Mouse (Mus musculus) CH12.LX (cell line): ENCODE measurements around the gene Zc3hav1l. TPM values are rescaled to one million over a fixed set of nuclear protein-coding genes. Genes with fewer than 3 reads are reported as not detected.

Experiments
- DNase-seq: peaks from one replicate; pipeline ENCODE4 v3.0.0-alpha.2; 2013; ENCODE audit errors: extremely low read depth
- H3K27ac ChIP-seq: 2 replicates; pipeline ENCODE4 v1.5.1; 2012; ENCODE audit warnings: low read depth, mild to moderate bottlenecking, control low read depth, moderate library complexity; ENCODE audit not compliant: insufficient read depth
- H3K27me3 ChIP-seq: replicated peaks from 2 replicates; pipeline ENCODE3; 2012; ENCODE audit warnings: inconsistent platforms
- H3K36me3 ChIP-seq, 2 experiments: replicated peaks in 1 of 2; 2 replicates each; pipeline versions ENCODE3 to v1.6.1; 2012; ENCODE audit warnings: inconsistent platforms in 1 of 2, low read length in 1 of 2, mild to moderate bottlenecking in 1 of 2, mixed read lengths in 1 of 2, moderate library complexity in 1 of 2; ENCODE audit not compliant: control insufficient read depth in 1 of 2, insufficient read depth in 1 of 2
- H3K4me1 ChIP-seq, 2 experiments: 2 replicates each; pipeline ENCODE4 v1.6.1; 2012; ENCODE audit warnings: inconsistent platforms in 1 of 2, moderate library complexity in 1 of 2; ENCODE audit not compliant: insufficient read depth in 2 of 2, control insufficient read depth in 1 of 2
- H3K4me2 ChIP-seq: 2 replicates; pipeline ENCODE4 v1.6.1; 2012; ENCODE audit warnings: low read depth, mild to moderate bottlenecking, control low read depth; ENCODE audit not compliant: poor library complexity, insufficient read depth, severe bottlenecking
- H3K4me3 ChIP-seq, 3 experiments: fragments of 150-350 bp in 1 of 3; sonication (generic) in 1 of 3; replicated peaks in 1 of 3; 2 replicates each; pipeline versions ENCODE3 to v1.5.1; 2011 to 2012; ENCODE audit warnings: low read depth in 2 of 3, low read length in 2 of 3, mild to moderate bottlenecking in 2 of 3, moderate library complexity in 2 of 3, control low read depth in 1 of 3, improper control_type of control experiment in 1 of 3, inconsistent platforms in 1 of 3, mixed read lengths in 1 of 3; ENCODE audit not compliant: poor library complexity in 1 of 3
- H3K79me2 ChIP-seq: replicated peaks from 2 replicates; pipeline ENCODE4 v1.6.1; 2012; ENCODE audit warnings: mild to moderate bottlenecking, moderate library complexity; ENCODE audit not compliant: control insufficient read depth, poor library complexity, insufficient read depth, severe bottlenecking; ENCODE audit errors: extremely low read depth
- H3K9ac ChIP-seq: 2 replicates; pipeline ENCODE4 v1.6.1; 2012; ENCODE audit warnings: low read depth, mild to moderate bottlenecking, control low read depth, moderate library complexity; ENCODE audit not compliant: insufficient read depth
- H3K9me3 ChIP-seq: replicated peaks from 2 replicates; pipeline ENCODE3; 2012; ENCODE audit warnings: low read length, inconsistent platforms, mixed read lengths
- BHLHE40 ChIP-seq: IDR thresholded peaks from 2 replicates; pipeline ENCODE4 v1.6.1; 2011; ENCODE audit warnings: mild to moderate bottlenecking, low read depth, low read length, improper control_type of control experiment
- CTCF ChIP-seq, 2 experiments: IDR thresholded peaks in 1 of 2; conservative IDR thresholded peaks in 1 of 2; 2 replicates each; pipeline ENCODE4 v1.5.1; 2011 to 2012; ENCODE audit warnings: low read depth in 2 of 2, low read length in 2 of 2, improper control_type of control experiment in 1 of 2, inconsistent platforms in 1 of 2, mild to moderate bottlenecking in 1 of 2, moderate library complexity in 1 of 2
- E2F4 ChIP-seq: IDR thresholded peaks from 2 replicates; pipeline ENCODE4 v1.6.1; 2011; ENCODE audit warnings: low read depth, low read length, improper control_type of control experiment; ENCODE audit not compliant: insufficient replicate concordance
- ELF1 ChIP-seq: IDR thresholded peaks from 2 replicates; pipeline ENCODE4 v1.6.1; 2014; ENCODE audit warnings: low read depth, mild to moderate bottlenecking, inconsistent platforms, low read length, improper control_type of control experiment
- EP300 ChIP-seq: IDR thresholded peaks from 2 replicates; pipeline ENCODE4 v1.6.1; 2011; ENCODE audit warnings: low read length, improper control_type of control experiment
- ETS1 ChIP-seq: conservative IDR thresholded peaks from 2 replicates; pipeline ENCODE4 v1.6.1; 2012; ENCODE audit warnings: low read depth, mild to moderate bottlenecking, inconsistent platforms, low read length, improper control_type of control experiment, moderate library complexity
- HCFC1 ChIP-seq: IDR thresholded peaks from 2 replicates; pipeline ENCODE4 v1.6.1; 2012; ENCODE audit warnings: low read depth, mild to moderate bottlenecking, inconsistent platforms, low read length, improper control_type of control experiment
- IRF4 ChIP-seq: IDR thresholded peaks from 2 replicates; pipeline ENCODE4 v1.6.1; 2014; ENCODE audit warnings: low read depth, mild to moderate bottlenecking, inconsistent platforms, low read length, improper control_type of control experiment
- JUN ChIP-seq: IDR thresholded peaks from 2 replicates; pipeline ENCODE4 v1.6.1; 2011; ENCODE audit warnings: low read depth, mild to moderate bottlenecking, low read length, improper control_type of control experiment, moderate library complexity; ENCODE audit not compliant: insufficient read depth
- JUND ChIP-seq: conservative IDR thresholded peaks from 2 replicates; pipeline ENCODE4 v1.6.1; 2011; ENCODE audit warnings: low read depth, low read length, improper control_type of control experiment
- MAX ChIP-seq: IDR thresholded peaks from 2 replicates; pipeline ENCODE4 v1.6.1; 2011; ENCODE audit warnings: low read length, improper control_type of control experiment
- MAZ ChIP-seq: IDR thresholded peaks from 2 replicates; pipeline ENCODE4 v1.6.1; 2012; ENCODE audit warnings: low read depth, mild to moderate bottlenecking, inconsistent platforms, low read length, improper control_type of control experiment, moderate library complexity
- MXI1 ChIP-seq: IDR thresholded peaks from 2 replicates; pipeline ENCODE4 v1.6.1; 2011; ENCODE audit warnings: mild to moderate bottlenecking, low read depth, low read length, improper control_type of control experiment
- MYC ChIP-seq: IDR thresholded peaks from 2 replicates; pipeline ENCODE4 v1.6.1; 2011; ENCODE audit warnings: low read depth, mild to moderate bottlenecking, improper control_type of control experiment, low read length
- NRF1 ChIP-seq: IDR thresholded peaks from 2 replicates; pipeline ENCODE4 v1.6.1; 2014; ENCODE audit warnings: low read depth, mild to moderate bottlenecking, inconsistent platforms, low read length, improper control_type of control experiment, moderate library complexity
- POLR2A ChIP-seq: IDR thresholded peaks from 2 replicates; pipeline ENCODE4 v1.6.1; 2011; ENCODE audit warnings: low read depth, mild to moderate bottlenecking, improper control_type of control experiment, low read length
- POLR2AphosphoS2 ChIP-seq: IDR thresholded peaks from 2 replicates; pipeline ENCODE4 v1.6.1; 2011; ENCODE audit warnings: low read depth, low read length, improper control_type of control experiment
- RAD21 ChIP-seq: IDR thresholded peaks from 2 replicates; pipeline ENCODE4 v1.6.1; 2011; ENCODE audit warnings: low read depth, mild to moderate bottlenecking, low read length, improper control_type of control experiment, moderate library complexity
- RCOR1 ChIP-seq: conservative IDR thresholded peaks from 2 replicates; pipeline ENCODE4 v1.6.1; 2012; ENCODE audit warnings: low read depth, mild to moderate bottlenecking, inconsistent platforms, low read length, improper control_type of control experiment
- SIN3A ChIP-seq: IDR thresholded peaks from 2 replicates; pipeline ENCODE4 v1.6.1; 2012; ENCODE audit warnings: low read length, improper control_type of control experiment, inconsistent platforms
- SMC3 ChIP-seq: IDR thresholded peaks from 2 replicates; pipeline ENCODE4 v1.6.1; 2011; ENCODE audit warnings: low read depth, low read length, improper control_type of control experiment
- USF2 ChIP-seq: conservative IDR thresholded peaks from 2 replicates; pipeline ENCODE4 v1.6.1; 2011; ENCODE audit warnings: low read depth, low read length, improper control_type of control experiment
- ZNF384 ChIP-seq: IDR thresholded peaks from 2 replicates; pipeline ENCODE4 v1.6.1; 2012; ENCODE audit warnings: low read depth, low read length, improper control_type of control experiment, inconsistent platforms
- dilution Hi-C: fragments of 300-500 bp; cut with MboI; formaldehyde crosslinking; loops from 2 replicates; pipeline ENCODE4 v1.14.3; 2020; ENCODE audit warnings: low sequenced_read_pairs; ENCODE audit not compliant: extremely low pct_unique_long_range_greater_than_20kb, extremely low pct_ligation_motif_present
- in situ Hi-C: fragments of 300-500 bp; cut with MboI; formaldehyde crosslinking; loops from 3 replicates; pipeline ENCODE4 v1.14.3; 2019; ENCODE audit warnings: low sequenced_read_pairs, low pct_ligation_motif_present, low pct_unique_long_range_greater_than_20kb, mixed read lengths
- polyA plus RNA-seq: library from polyadenylated mRNA; unstranded; fragments of >175 nt; gene quantifications from 2 replicates; pipeline ENCODE4 v1.2.1, GENCODE M21; 2012; ENCODE audit warnings: low read depth; ENCODE audit not compliant: insufficient read length
- total RNA-seq, 2 experiments: library from RNA; depleted of rRNA; stranded (reverse); fragments of 300-350 nt in 1 of 2; fragments of >200 nt in 1 of 2; gene quantifications; 2 replicates each; pipeline ENCODE4 v1.2.3; 2012 to 2014

The Zc3hav1l gene
- total and polyA plus RNA-seq, 3 experiments = 2.9 to 6.3 (median 3.1) TPM

GRCm38 (mm10) chr6:38263393-38264159 lies 35.5 kb downstream of the Zc3hav1l start:
- Histone ChIP-seq H3K9me3 (no peaks in the 10 kb centered on the region), H3K27ac (no peak overlapping the region), H3K27me3 (no peaks in the 10 kb centered on the region), H3K4me1 (peaks cover 0 to 4% of the 10 kb centered on the region in 2 experiments; a peak in 1 of 4 replicates), H3K9ac (no peak overlapping the region), H3K36me3 (no peaks in the 10 kb centered on the region), H3K4me2 (no peak overlapping the region), H3K79me2 (no peaks in the 10 kb centered on the region), H3K4me3 (no peak overlapping the region)
- DNase-seq = no peak
- dilution Hi-C loops (no loop called here), in situ Hi-C loops (no loop called here)
- TF ChIP-seq MAZ = no peak
- no peak for TF ChIP-seq RCOR1
- TF ChIP-seq SIN3A = no peak
- TF ChIP-seq SMC3 = no peak
- no peak for TF ChIP-seq JUN
- no peak for TF ChIP-seq ETS1
- no peak for TF ChIP-seq JUND
- no peak for TF ChIP-seq NRF1
- no peak for TF ChIP-seq USF2
- TF ChIP-seq ELF1 = no peak
- no peak for TF ChIP-seq MXI1
- no peak for TF ChIP-seq ZNF384
- TF ChIP-seq POLR2A = no peak
- TF ChIP-seq E2F4 = no peak
- no peak for TF ChIP-seq MAX
- no peak for TF ChIP-seq MYC

GRCm38 (mm10) chr6:38261877-38262276 lies 37.2 kb downstream of the Zc3hav1l start:
- Histone ChIP-seq H3K4me2 (no peak overlapping the region), H3K27ac (no peak overlapping the region)
- dilution Hi-C loops = no loop called here
- DNase-seq = no peak
- no peak for TF ChIP-seq BHLHE40
- TF ChIP-seq POLR2AphosphoS2 = no peak
- no peak for TF ChIP-seq ZNF384
- TF ChIP-seq EP300 = no peak
- no peak for TF ChIP-seq HCFC1
- TF ChIP-seq SMC3 = peak; percentile 32
- no peak for TF ChIP-seq POLR2A
- TF ChIP-seq ETS1 = no peak
- TF ChIP-seq RAD21 = peak; percentile 47
- TF ChIP-seq CTCF (conservative IDR thresholded peaks at IDR 0.05 in 1 of 2, IDR thresholded peaks at IDR 0.05 in 1 of 2; ENCODE audit: low read depth in 2 of 2, low read length in 2 of 2) = peak in 1 of 2 experiments; percentile 47; a peak in 2 of 4 replicates
- TF ChIP-seq IRF4 = no peak
- no peak for TF ChIP-seq MAX
- no peak for TF ChIP-seq MAZ
- TF ChIP-seq, all 38 proteins: peak for 3
- H3K4me3 ChIP-seq = no peak overlapping the region
- H3K9ac ChIP-seq = no peak overlapping the region
- peaks cover 0 to 4% of the 10 kb centered on the region in 2 experiments; a peak in 2 of 4 replicates for H3K4me1 ChIP-seq
- no peaks in the 10 kb centered on the region for H3K27me3 ChIP-seq
- no peaks in the 10 kb centered on the region for H3K79me2 ChIP-seq
- no peaks in the 10 kb centered on the region for H3K36me3 ChIP-seq
- no peaks in the 10 kb centered on the region for H3K9me3 ChIP-seq
- in situ Hi-C loops = no loop called here
